Mouse (Mus musculus): ENCODE results near the gene Thrb. TPM values are rescaled to one million over a fixed set of nuclear protein-coding genes. Genes with fewer than 3 reads are reported as not detected.

Thrb gene
- polyA plus RNA-seq, 1 experiment from 2014 or later, result 1.0 TPM

DNA sequence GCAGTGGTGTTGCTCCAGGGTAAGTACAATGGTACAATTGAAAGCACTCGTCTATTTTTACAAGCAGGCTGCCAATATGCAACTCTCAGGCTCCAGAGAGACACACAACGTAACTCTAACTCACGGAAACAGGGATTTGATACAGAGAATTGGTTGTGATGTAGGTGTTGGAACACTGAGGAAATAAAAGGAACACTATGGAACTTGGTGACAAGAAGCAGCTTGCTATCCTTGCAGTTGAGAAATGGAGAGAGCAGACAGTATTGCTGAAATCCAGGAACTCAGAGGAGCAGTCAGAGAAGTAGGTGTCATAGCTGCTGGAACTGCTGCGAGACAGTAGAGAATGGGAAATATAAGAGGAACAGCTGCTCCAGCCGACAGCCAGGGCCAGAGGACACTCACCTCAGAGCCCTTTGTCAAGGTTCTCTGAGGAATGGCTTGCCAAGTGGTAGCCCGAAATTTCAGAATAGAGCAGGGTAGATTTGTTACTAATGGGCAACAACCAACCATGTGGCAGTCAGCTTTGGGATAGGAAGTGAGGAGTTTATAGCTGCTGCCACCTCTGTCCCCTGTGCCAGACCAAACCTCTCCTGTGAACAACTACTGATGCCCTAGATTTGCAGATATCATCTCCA, 252.6 kb downstream of the Thrb start:
- no peaks in the 10 kb centered on the region for H3K27me3 ChIP-seq (ENCODE audit: control insufficient read depth, insufficient read depth, low read length)
- ATAC-seq (replicated peaks; ENCODE audit: insufficient number of reproducible peaks, low FRiP score, low TSS enrichment, low read depth), result no peak
- no peaks in the 10 kb centered on the region for H3K4me1 ChIP-seq (ENCODE audit: control insufficient read depth, insufficient read depth, low read length)
- H3K9ac ChIP-seq (replicated peaks; ENCODE audit: low read length), result no peak overlapping the region
- no peak for DNase-seq (ENCODE audit: low spot score)
- H3K4me3 ChIP-seq (ENCODE audit: low read depth, low read length), result no peak overlapping the region
- H3K9me3 ChIP-seq (replicated peaks; ENCODE audit: control insufficient read depth, low read length), result no peaks in the 10 kb centered on the region
- no peaks in the 10 kb centered on the region for H3K36me3 ChIP-seq (replicated peaks; ENCODE audit: control insufficient read depth, insufficient read depth, low read depth, low read length)
- no peak overlapping the region for H3K27ac ChIP-seq (replicated peaks; ENCODE audit: low read depth, low read length)
- WGBS, result 48% methylated on average over 6 of the region's 6 CpGs
- no peak overlapping the region for H3K4me2 ChIP-seq (ENCODE audit: low read depth, low read length)

DNA sequence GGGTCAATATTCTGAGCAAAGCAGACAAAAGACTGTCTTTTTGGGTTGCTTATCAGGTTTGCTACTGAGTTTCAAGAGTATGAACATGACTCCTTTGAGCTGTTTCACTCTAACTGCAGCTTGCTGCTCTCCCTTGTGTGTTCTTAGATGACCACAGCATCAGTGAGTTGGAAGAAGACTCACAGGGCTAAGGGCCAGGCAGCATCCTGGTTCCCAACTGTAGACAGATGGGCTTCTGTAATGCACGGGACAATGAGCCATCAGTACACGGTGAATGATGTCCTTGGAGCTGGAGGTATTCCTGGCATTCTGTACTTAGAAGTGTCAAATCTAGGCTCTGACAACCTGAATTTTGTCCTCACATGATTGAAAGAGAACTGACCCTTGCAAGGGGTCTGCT, 255.5 kb downstream of the Thrb start:
- Histone ChIP-seq H3K4me1 (ENCODE audit: control insufficient read depth, insufficient read depth, low read length) (no peaks in the 10 kb centered on the region), H3K36me3 (replicated peaks; ENCODE audit: control insufficient read depth, insufficient read depth, low read depth, low read length) (no peaks in the 10 kb centered on the region), H3K4me3 (ENCODE audit: low read depth, low read length) (no peak overlapping the region), H3K4me2 (ENCODE audit: low read depth, low read length) (no peak overlapping the region), H3K9ac (replicated peaks; ENCODE audit: low read length) (no peak overlapping the region), H3K9me3 (replicated peaks; ENCODE audit: control insufficient read depth, low read length) (no peaks in the 10 kb centered on the region), H3K27ac (replicated peaks; ENCODE audit: low read depth, low read length) (no peak overlapping the region), H3K27me3 (ENCODE audit: control insufficient read depth, insufficient read depth, low read length) (no peaks in the 10 kb centered on the region)
- ATAC-seq (replicated peaks; ENCODE audit: insufficient number of reproducible peaks, low FRiP score, low TSS enrichment, low read depth), result no peak
- DNase-seq (ENCODE audit: low spot score), result no peak
- 63% methylated on average over 2 of the region's 2 CpGs for WGBS

DNA sequence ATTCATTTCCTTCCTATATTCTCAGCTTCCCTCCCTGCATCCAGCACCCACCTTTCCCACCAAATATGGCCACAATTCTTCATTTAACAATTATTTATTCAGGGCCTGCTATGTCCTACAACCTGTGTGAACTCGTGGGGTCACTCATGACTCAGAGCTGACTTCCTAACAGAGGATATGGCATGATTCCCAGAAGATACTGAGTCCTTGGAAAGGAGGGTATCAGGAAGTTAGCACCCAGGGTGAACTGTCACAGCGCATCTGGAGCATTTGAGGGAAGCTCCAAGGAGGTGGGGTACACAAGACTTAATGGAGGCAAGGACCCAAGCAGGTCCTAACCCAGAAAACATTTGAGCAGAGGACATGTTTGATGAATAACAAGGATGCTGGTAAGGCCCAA, 256.6 kb downstream of the Thrb start:
- no peak for ATAC-seq (replicated peaks; ENCODE audit: insufficient number of reproducible peaks, low FRiP score, low TSS enrichment, low read depth)
- WGBS, result 85% methylated on average over 2 of the region's 2 CpGs
- no peak overlapping the region for H3K9ac ChIP-seq (replicated peaks; ENCODE audit: low read length)

DNA sequence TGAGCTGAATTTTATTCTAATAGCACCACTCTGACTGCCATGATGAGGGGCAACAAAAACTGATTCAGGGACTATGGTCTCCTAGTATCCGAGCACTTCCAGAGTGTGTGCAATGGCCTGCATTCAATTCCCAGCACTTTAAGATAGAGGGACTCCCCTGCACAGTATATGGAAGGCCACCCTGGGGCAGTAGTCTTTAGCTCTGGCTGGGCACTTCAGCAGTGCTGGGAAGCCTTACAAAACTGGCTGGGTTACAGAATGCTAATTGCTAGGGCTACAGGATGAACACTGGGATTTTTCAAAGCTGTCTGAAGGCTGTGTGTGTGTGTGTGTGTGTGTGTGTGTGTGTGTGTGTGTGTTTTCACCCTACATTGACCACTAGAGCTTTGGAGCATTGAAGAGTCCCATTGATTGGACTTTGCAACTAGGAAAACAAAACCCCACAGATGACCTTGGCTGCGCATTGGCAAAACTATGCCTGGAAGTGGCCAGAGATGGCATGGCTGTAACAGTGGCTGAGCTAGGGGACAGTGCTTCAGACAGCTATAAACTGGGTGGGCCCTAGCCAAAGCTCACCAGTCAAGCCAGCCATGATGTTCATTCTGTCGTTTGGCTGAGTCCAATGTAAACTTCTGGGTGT, 257.2 kb downstream of the Thrb start:
- no peaks in the 10 kb centered on the region for H3K9me3 ChIP-seq (replicated peaks; ENCODE audit: control insufficient read depth, low read length)
- WGBS, result 82% methylated on average over 3 of the region's 3 CpGs
- no peak overlapping the region for H3K4me3 ChIP-seq (ENCODE audit: low read depth, low read length)
- no peak for DNase-seq (ENCODE audit: low spot score)
- H3K9ac ChIP-seq (replicated peaks; ENCODE audit: low read length), result no peak overlapping the region
- H3K27ac ChIP-seq (replicated peaks; ENCODE audit: low read depth, low read length), result no peak overlapping the region
- no peaks in the 10 kb centered on the region for H3K27me3 ChIP-seq (ENCODE audit: control insufficient read depth, insufficient read depth, low read length)
- no peak overlapping the region for H3K4me2 ChIP-seq (ENCODE audit: low read depth, low read length)
- no peaks in the 10 kb centered on the region for H3K4me1 ChIP-seq (ENCODE audit: control insufficient read depth, insufficient read depth, low read length)
- H3K36me3 ChIP-seq (replicated peaks; ENCODE audit: control insufficient read depth, insufficient read depth, low read depth, low read length), result no peaks in the 10 kb centered on the region
- no peak for ATAC-seq (replicated peaks; ENCODE audit: insufficient number of reproducible peaks, low FRiP score, low TSS enrichment, low read depth)

More for the DNA sequence above, 256.6 kb downstream of the Thrb start:
- Histone ChIP-seq H3K4me3 (ENCODE audit: low read depth, low read length) (no peak overlapping the region), H3K4me2 (ENCODE audit: low read depth, low read length) (no peak overlapping the region), H3K9me3 (replicated peaks; ENCODE audit: control insufficient read depth, low read length) (no peaks in the 10 kb centered on the region), H3K27me3 (ENCODE audit: control insufficient read depth, insufficient read depth, low read length) (no peaks in the 10 kb centered on the region), H3K36me3 (replicated peaks; ENCODE audit: control insufficient read depth, insufficient read depth, low read depth, low read length) (no peaks in the 10 kb centered on the region), H3K27ac (replicated peaks; ENCODE audit: low read depth, low read length) (no peak overlapping the region), H3K4me1 (ENCODE audit: control insufficient read depth, insufficient read depth, low read length) (no peaks in the 10 kb centered on the region)
- DNase-seq (ENCODE audit: low spot score), result no peak

DNA sequence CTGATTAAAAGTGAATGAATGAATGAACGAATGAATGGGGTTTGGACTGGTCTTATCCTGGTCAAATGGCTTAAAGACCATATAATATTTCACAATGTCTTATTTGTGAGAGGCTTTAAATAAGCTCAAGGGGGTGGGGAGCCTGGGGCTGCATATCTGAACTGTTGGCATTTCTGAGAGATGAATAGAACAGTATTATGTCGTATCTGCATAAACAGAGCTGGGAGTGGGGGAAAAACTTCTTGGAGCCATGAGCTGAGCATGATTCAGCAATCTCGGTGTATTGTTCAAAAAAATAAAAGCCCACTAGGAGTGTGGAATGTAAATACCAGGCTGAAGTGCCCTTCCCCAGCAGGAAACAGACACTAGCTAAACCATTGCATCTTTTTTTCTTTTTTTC, 257.8 kb downstream of the Thrb start:
- H3K4me3 ChIP-seq (ENCODE audit: low read depth, low read length), result no peak overlapping the region
- H3K4me1 ChIP-seq (ENCODE audit: control insufficient read depth, insufficient read depth, low read length), result no peaks in the 10 kb centered on the region
- no peaks in the 10 kb centered on the region for H3K9me3 ChIP-seq (replicated peaks; ENCODE audit: control insufficient read depth, low read length)
- no peak overlapping the region for H3K9ac ChIP-seq (replicated peaks; ENCODE audit: low read length)
- H3K36me3 ChIP-seq (replicated peaks; ENCODE audit: control insufficient read depth, insufficient read depth, low read depth, low read length), result no peaks in the 10 kb centered on the region
- H3K27me3 ChIP-seq (ENCODE audit: control insufficient read depth, insufficient read depth, low read length), result no peaks in the 10 kb centered on the region
- ATAC-seq (replicated peaks; ENCODE audit: insufficient number of reproducible peaks, low FRiP score, low TSS enrichment, low read depth) (no peak), DNase-seq (ENCODE audit: low spot score) (peak; percentile 30)
- 52% methylated on average over 3 of the region's 3 CpGs for WGBS
- H3K4me2 ChIP-seq (ENCODE audit: low read depth, low read length), result no peak overlapping the region
- no peak overlapping the region for H3K27ac ChIP-seq (replicated peaks; ENCODE audit: low read depth, low read length)

DNA sequence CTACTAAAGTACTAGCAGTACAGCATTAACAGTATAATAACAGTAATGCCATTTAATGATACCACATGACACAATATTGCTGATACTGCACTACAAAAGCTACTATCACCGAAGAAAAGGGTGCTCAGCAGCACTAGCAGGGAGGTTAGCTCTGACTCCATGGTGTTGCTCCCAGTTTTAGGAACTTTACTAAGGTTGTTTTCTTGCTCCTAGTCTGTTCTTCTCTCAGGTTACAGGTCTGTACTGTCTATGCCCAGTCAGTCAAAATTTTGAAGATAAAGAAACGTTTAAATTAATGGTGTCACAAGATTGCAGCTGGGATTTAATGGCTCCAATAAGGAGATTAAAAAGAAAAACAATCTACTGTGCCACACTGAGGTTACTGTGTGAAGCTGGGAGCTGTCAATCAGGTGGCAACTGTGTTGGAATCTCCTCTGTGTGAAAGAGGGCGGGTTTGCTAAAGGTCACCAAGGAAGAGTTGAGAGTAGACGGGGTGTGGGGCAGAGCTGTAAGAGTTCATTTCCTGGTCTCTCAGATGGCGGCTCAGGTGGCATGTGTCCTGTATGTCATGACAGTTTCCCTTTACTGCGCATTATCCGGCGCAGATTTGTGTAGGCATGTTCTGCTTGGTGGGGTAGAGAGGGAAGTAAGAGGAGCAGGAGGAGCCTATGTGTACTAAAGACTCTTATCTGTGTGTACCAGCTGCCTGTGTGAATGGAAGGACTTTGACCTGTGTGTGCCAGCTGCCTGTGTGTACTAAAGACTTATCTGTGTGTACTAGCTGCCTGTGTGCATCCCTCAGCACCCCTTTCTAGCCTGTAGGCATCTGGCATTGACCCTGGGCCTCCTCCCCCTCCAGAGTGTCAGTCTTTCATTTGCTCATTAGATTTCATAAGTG, 263.0 kb downstream of the Thrb start:
- DNase-seq (ENCODE audit: low spot score) (no peak), ATAC-seq (replicated peaks; ENCODE audit: insufficient number of reproducible peaks, low FRiP score, low TSS enrichment, low read depth) (no peak)
- Histone ChIP-seq H3K9me3 (replicated peaks; ENCODE audit: control insufficient read depth, low read length) (no peaks in the 10 kb centered on the region), H3K27ac (replicated peaks; ENCODE audit: low read depth, low read length) (no peak overlapping the region), H3K9ac (replicated peaks; ENCODE audit: low read length) (no peak overlapping the region), H3K4me1 (ENCODE audit: control insufficient read depth, insufficient read depth, low read length) (no peaks in the 10 kb centered on the region), H3K36me3 (replicated peaks; ENCODE audit: control insufficient read depth, insufficient read depth, low read depth, low read length) (no peaks in the 10 kb centered on the region), H3K27me3 (ENCODE audit: control insufficient read depth, insufficient read depth, low read length) (no peaks in the 10 kb centered on the region), H3K4me2 (ENCODE audit: low read depth, low read length) (no peak overlapping the region), H3K4me3 (ENCODE audit: low read depth, low read length) (no peak overlapping the region)
- WGBS, result 61% methylated on average over 8 of the region's 8 CpGs

DNA sequence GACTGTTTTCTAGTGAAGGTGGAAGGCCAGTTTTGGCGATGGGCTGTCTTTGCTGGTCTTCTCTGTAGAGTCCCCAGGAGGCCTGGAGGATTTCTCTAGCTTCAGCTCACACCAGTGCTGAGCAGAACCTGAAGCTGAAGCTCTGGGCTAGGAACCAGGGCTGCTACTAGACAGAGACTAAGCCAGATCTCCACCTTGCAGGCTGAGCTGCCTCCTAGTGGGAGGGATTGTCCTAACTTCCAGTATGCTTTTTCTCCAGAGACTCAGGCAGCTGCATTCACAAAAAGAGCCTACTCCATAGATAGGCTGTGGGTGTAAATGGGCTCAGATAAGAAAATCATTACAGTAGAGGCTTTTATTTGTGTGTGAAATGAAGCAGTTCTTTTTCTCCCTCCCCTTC, 267.4 kb downstream of the Thrb start:
- 33% methylated on average over 1 of the region's 1 CpGs for WGBS
- no peak overlapping the region for H3K4me2 ChIP-seq (ENCODE audit: low read depth, low read length)
- H3K4me1 ChIP-seq (ENCODE audit: control insufficient read depth, insufficient read depth, low read length), result no peaks in the 10 kb centered on the region
- H3K27ac ChIP-seq (replicated peaks; ENCODE audit: low read depth, low read length), result no peak overlapping the region
- no peak overlapping the region for H3K4me3 ChIP-seq (ENCODE audit: low read depth, low read length)
- ATAC-seq (replicated peaks; ENCODE audit: insufficient number of reproducible peaks, low FRiP score, low TSS enrichment, low read depth) (no peak), DNase-seq (ENCODE audit: low spot score) (peak; percentile 19)
- no peak overlapping the region for H3K9ac ChIP-seq (replicated peaks; ENCODE audit: low read length)
- no peaks in the 10 kb centered on the region for H3K9me3 ChIP-seq (replicated peaks; ENCODE audit: control insufficient read depth, low read length)
- H3K36me3 ChIP-seq (replicated peaks; ENCODE audit: control insufficient read depth, insufficient read depth, low read depth, low read length), result no peaks in the 10 kb centered on the region
- no peaks in the 10 kb centered on the region for H3K27me3 ChIP-seq (ENCODE audit: control insufficient read depth, insufficient read depth, low read length)

DNA sequence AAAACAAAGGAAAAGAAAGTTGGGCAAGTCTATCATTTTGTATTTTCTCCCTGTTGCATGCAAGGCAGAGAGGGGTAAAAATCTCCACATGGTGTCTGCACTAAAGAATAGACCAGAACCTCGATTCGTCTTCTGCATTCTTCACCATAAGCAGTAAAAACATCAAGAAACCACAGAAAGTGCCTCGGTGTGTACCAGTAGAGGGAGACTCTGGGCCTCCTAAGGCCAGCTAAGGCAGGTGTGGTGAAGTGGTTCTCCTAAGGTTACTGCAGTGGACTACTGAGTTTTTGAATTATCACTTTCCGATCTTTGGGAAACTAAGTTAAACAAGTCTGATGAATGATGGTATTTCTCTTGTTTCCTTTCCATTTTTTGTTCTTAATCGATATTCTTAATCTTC, 269.5 kb downstream of the Thrb start:
- Histone ChIP-seq H3K9me3 (replicated peaks; ENCODE audit: control insufficient read depth, low read length) (no peaks in the 10 kb centered on the region), H3K4me3 (ENCODE audit: low read depth, low read length) (no peak overlapping the region), H3K27me3 (ENCODE audit: control insufficient read depth, insufficient read depth, low read length) (no peaks in the 10 kb centered on the region), H3K4me2 (ENCODE audit: low read depth, low read length) (no peak overlapping the region), H3K9ac (replicated peaks; ENCODE audit: low read length) (no peak overlapping the region), H3K36me3 (replicated peaks; ENCODE audit: control insufficient read depth, insufficient read depth, low read depth, low read length) (no peaks in the 10 kb centered on the region), H3K27ac (replicated peaks; ENCODE audit: low read depth, low read length) (no peak overlapping the region), H3K4me1 (ENCODE audit: control insufficient read depth, insufficient read depth, low read length) (no peaks in the 10 kb centered on the region)
- 71% methylated on average over 5 of the region's 5 CpGs for WGBS
- DNase-seq (ENCODE audit: low spot score) (no peak), ATAC-seq (replicated peaks; ENCODE audit: insufficient number of reproducible peaks, low FRiP score, low TSS enrichment, low read depth) (no peak)
